ENCODE assay signal across 9 mouse cellular contexts in the genomic region with DNA sequence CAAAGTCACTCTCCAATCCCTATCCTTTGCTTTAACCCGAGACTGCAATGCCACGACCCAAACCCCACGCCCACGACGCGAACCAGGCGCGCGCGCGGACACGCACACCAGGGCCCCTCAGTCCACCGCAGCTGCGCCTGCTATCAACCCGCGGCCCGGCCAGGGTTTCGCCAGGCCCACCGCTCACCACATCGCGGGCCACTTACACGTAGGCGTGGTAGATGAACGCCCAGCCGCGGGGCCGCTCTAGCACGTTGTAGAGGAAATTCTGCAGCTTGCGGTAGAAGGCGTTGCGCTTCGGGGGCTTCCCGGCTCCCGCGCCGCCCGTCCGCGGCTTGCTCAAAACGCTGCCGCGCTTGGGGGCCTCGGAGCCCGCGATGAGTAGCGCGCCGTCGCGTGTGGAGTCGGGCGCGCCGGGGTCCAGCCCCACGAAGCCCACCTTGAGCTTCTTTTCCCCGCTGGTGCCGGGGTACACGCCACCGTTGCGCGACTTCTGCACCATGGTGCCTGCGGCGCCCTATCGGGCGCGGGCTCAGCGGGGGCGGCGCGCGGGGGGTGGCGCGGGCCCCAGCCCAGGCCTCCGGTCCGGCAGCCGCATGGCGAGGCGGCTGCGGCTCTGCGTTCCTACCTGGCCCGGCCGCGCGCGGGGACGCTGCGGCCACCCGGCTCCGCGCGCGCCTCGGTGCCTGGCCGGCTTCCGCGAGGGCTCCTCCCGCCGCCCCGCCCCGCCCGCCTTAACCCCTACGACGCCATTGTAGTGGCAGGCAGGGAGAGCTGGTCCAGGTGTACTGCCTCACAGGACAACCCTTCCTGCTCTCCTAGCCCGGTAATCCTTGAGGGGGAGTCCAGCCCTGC. TPM values are rescaled to one million over a fixed set of nuclear protein-coding genes. Genes with fewer than 3 reads are reported as not detected.
A peak's percentile ranks its signal among the peaks of the same experiment; 100 is the strongest.
DNase-seq lines count a peak whose midpoint lies in the region; ATAC-seq and TF ChIP-seq lines count a peak whose summit lies in the region.
"Had no signal": no experiment of that assay in that cellular context is flagged by ENCODE, and none has a peak within 500 bp of the region (broad histone marks: within the 10 kb centered on the region; RNA-seq: fewer than 3 reads in every experiment).

A gene (minus strand): TSS at position 710 of the 855 bp plus-strand sequence.

- H3K4me1 ChIP-seq in kidney, embryonic 14.5 days (ENCODE audit: control insufficient read depth, insufficient read depth, low read length) = 0 out of 2 replicates have a peak, but pooled peaks cover 3% of the 10 kb centered on the region
- H3K4me1 ChIP-seq in forebrain, embryonic 15.5 days = peaks cover 42% of the 10 kb centered on the region
- peaks cover 6% of the 10 kb centered on the region for H3K4me1 ChIP-seq in limb, embryonic 14.5 days (ENCODE audit: control insufficient read depth, insufficient read depth, low read length)

- no peak within 1 kb of the TSS for H3K27ac ChIP-seq in kidney, embryonic 14.5 days (ENCODE audit: low read depth, low read length)
- peak within 1 kb of the TSS; percentile 96 for H3K27ac ChIP-seq in forebrain, embryonic 15.5 days (replicated peaks)
- no peak within 1 kb of the TSS for H3K27ac ChIP-seq in limb, embryonic 14.5 days (replicated peaks; ENCODE audit: low read depth, low read length)

- no peaks in the 10 kb centered on the region for H3K9me3 ChIP-seq in kidney, embryonic 14.5 days (ENCODE audit: control insufficient read depth, low read length)
- no peaks in the 10 kb centered on the region for H3K9me3 ChIP-seq in forebrain, embryonic 15.5 days
- H3K9me3 ChIP-seq in limb, embryonic 14.5 days (ENCODE audit: control insufficient read depth, low read length) = no peaks in the 10 kb centered on the region

- peak within 1 kb of the TSS; percentile 38 for H3K4me3 ChIP-seq in kidney, embryonic 14.5 days (ENCODE audit: low read length)
- peak within 1 kb of the TSS; percentile 90 for H3K4me3 ChIP-seq in forebrain, embryonic 15.5 days
- H3K4me3 ChIP-seq in limb, embryonic 14.5 days (replicated peaks; ENCODE audit: low read length) = peak within 1 kb of the TSS; percentile 38

- ATAC-seq in kidney, embryonic 14.5 days (ENCODE audit: low FRiP score, low TSS enrichment) = peak; percentile 49; the same call in 1 of the 2 replicates
- ATAC-seq in forebrain, embryonic 15.5 days (replicated peaks) = peak; percentile 64
- ATAC-seq in limb, embryonic 14.5 days (ENCODE audit: low FRiP score, low read depth) = no peak

- H3K9ac ChIP-seq in kidney, embryonic 14.5 days (ENCODE audit: low read depth, low read length) = no peak within 1 kb of the TSS
- peak within 1 kb of the TSS; percentile 89 for H3K9ac ChIP-seq in forebrain, embryonic 15.5 days (replicated peaks)
- H3K9ac ChIP-seq in limb, embryonic 14.5 days (ENCODE audit: low read depth, low read length, severe bottlenecking) = no peak within 1 kb of the TSS

- H3K27me3 ChIP-seq in kidney, embryonic 14.5 days (ENCODE audit: control insufficient read depth, insufficient read depth, low read length) = peaks cover 58% of the 10 kb centered on the region
- H3K27me3 ChIP-seq in forebrain, embryonic 15.5 days = peaks cover 10% of the 10 kb centered on the region; the same call in 1 of the 2 replicates
- H3K27me3 ChIP-seq in limb, embryonic 14.5 days (ENCODE audit: control insufficient read depth, insufficient read depth, low read length) = peaks cover 39% of the 10 kb centered on the region

- peak within 1 kb of the TSS; percentile 62 for H3K4me2 ChIP-seq in kidney, embryonic 14.5 days (replicated peaks; ENCODE audit: low read depth, low read length)
- H3K4me2 ChIP-seq in forebrain, embryonic 15.5 days (replicated peaks) = peak within 1 kb of the TSS; percentile 64
- peak within 1 kb of the TSS; percentile 56 for H3K4me2 ChIP-seq in limb, embryonic 14.5 days (replicated peaks; ENCODE audit: low read depth, low read length, severe bottlenecking)

- TF ChIP-seq POLR2A in limb, embryonic 14.5 days (IDR thresholded peaks at IDR 0.05; ENCODE audit: borderline replicate concordance, extremely low read depth, insufficient read depth, insufficient read length) = no peak

- no peaks in the 10 kb centered on the region for H3K36me3 ChIP-seq in kidney, embryonic 14.5 days (ENCODE audit: control insufficient read depth, insufficient read depth, low read length)
- H3K36me3 ChIP-seq in forebrain, embryonic 15.5 days = no peaks in the 10 kb centered on the region
- no peaks in the 10 kb centered on the region for H3K36me3 ChIP-seq in limb, embryonic 14.5 days (ENCODE audit: control insufficient read depth, insufficient read depth, low read length)

- under 1% methylated on average over 88 of the region's 104 CpGs for WGBS in kidney, embryonic 14.5 days
- WGBS in forebrain, embryonic 15.5 days = under 1% methylated on average over 104 of the region's 104 CpGs
- 1% methylated on average over 86 of the region's 104 CpGs for WGBS in limb, embryonic 14.5 days

- DNase-seq in kidney, postnatal 14 days = no peak
- peak; percentile 65 for DNase-seq in cerebellum, adult 11-12 months
- no peak for DNase-seq in limb, embryonic 14.5 days (ENCODE audit: low spot score)
- DNase-seq in T-cell, adult 2 months (ENCODE audit: low spot score) = no peak
- no peak for DNase-seq in ovary, postnatal 10 days (ENCODE audit: low spot score)
- no peak for DNase-seq in heart, adult 8-10 months (ENCODE audit: low spot score)

RNA-seq across cellular contexts. Expression of the gene that starts here (rescaled TPM):
- polyA plus RNA-seq in kidney, embryonic 14.5 days (2014; fragmentation: Nextera tagmentation; extraction: Ambion mirVana) = not detected in 2 replicates
- polyA plus RNA-seq in forebrain, embryonic 15.5 days (2015; fragmentation: Nextera tagmentation; extraction: Ambion mirVana) = 45.2 and 46.7 TPM in 2 replicates
- 0.28 and 0.38 TPM in 2 replicates for polyA plus RNA-seq in limb, embryonic 14.5 days (2012; rRNA removed)
- polyA plus RNA-seq in limb, embryonic 14.5 days (2014; fragmentation: Nextera tagmentation; extraction: Ambion mirVana) = 0.14 TPM in 1 of 2 replicates, not detected in the other
- total RNA-seq in heart, adult 8-10 months (2022) = under 1 TPM in 3 of 4 experiments, not detected in 1; 0.06 to 0.12 (median 0.09) TPM
- total RNA-seq: liver, adult 2 months had no signal
- polyA plus RNA-seq: liver, adult 2 months had no signal

Comparison
In these comparisons a context has a peak if more than half of its experiments do, and no peak if none do; other contexts are left out.
1. RNA of the gene that starts here (polyA plus RNA-seq): 45.2 to 46.7 TPM in forebrain, embryonic 15.5 days; 0.14 to 0.38 TPM in limb, embryonic 14.5 days and not detected in kidney, embryonic 14.5 days; every median in the first group is over 10 times any median in the second.
2. Peak in ATAC-seq, H3K4me3 ChIP-seq and H3K4me2 ChIP-seq in kidney, embryonic 14.5 days; RNA of the gene not detected or under 1 TPM.
3. H3K4me3 ChIP-seq: peak in every context shown above with its lines; median percentile 90 in forebrain, embryonic 15.5 days; 38 in kidney, embryonic 14.5 days; 38 in limb, embryonic 14.5 days.
4. Peak in every context shown above with its lines, with median percentiles within 50 percentile points of each other: H3K4me2 ChIP-seq.